Mouse (Mus musculus): ENCODE data around the gene Orc2. TPM values are rescaled to one million over a fixed set of nuclear protein-coding genes. Genes with fewer than 3 reads are reported as not detected.

The Orc2 gene
- polyA plus RNA-seq, 1 experiment from 2014 or later, result 38.1 TPM

DNA sequence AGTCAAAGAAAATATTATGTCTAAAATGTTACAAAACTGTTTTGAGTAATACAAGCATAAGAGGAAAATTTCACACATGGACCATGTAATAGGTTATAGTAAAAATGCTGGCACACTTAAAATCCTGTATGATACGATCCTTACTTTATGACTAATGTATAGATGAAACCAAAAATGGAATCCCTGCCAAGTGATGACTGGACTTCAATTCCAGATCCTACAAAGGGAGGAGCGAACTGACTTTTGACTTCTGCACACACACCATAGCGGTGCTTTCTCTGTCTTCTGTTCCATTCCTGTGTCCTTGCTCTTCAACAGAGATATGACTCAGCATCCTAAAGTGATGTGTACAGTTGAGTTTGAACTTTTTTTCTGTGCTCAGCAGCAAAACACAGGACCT, 44.3 kb downstream of the Orc2 start:
- no peaks in the 10 kb centered on the region for H3K9me3 ChIP-seq
- H3K4me2 ChIP-seq (replicated peaks), result no peak overlapping the region
- H3K9ac ChIP-seq, result no peak overlapping the region
- no peak for ATAC-seq (ENCODE audit: low FRiP score, low read depth)
- no peaks in the 10 kb centered on the region for H3K27me3 ChIP-seq (replicated peaks)
- no peak overlapping the region for H3K27ac ChIP-seq
- no peak overlapping the region for H3K4me3 ChIP-seq
- WGBS, result 94% methylated on average over 3 of the region's 3 CpGs
- no peaks in the 10 kb centered on the region for H3K4me1 ChIP-seq
- peaks cover 89% of the 10 kb centered on the region for H3K36me3 ChIP-seq

DNA sequence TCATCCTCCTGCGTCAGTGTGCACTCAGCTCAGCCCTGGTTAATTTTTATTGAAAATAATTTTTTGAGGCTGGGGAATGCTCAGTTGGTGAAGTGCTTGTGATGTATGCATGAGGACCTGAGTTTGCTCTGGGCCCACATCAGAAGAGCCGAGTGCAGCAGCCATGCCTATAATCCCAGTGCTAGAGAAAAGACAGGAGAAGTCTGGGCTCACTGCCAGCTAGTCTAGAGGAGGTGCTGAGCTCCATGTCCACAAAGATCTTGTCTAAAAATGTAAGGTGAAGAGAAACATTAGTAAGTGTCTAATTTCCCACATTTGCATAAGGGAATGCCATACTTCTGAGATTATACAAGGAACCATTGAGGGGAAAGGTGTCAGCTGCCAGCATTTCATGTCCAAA, 46.0 kb downstream of the Orc2 start:
- Histone ChIP-seq H3K4me2 (replicated peaks) (no peak overlapping the region), H3K9ac (no peak overlapping the region), H3K27ac (no peak overlapping the region), H3K36me3 (peaks cover 89% of the 10 kb centered on the region), H3K27me3 (replicated peaks) (no peaks in the 10 kb centered on the region), H3K4me1 (no peaks in the 10 kb centered on the region), H3K4me3 (no peak overlapping the region), H3K9me3 (no peaks in the 10 kb centered on the region)
- ATAC-seq (ENCODE audit: low FRiP score, low read depth), result no peak
- 90% methylated on average over 2 of the region's 2 CpGs for WGBS

DNA sequence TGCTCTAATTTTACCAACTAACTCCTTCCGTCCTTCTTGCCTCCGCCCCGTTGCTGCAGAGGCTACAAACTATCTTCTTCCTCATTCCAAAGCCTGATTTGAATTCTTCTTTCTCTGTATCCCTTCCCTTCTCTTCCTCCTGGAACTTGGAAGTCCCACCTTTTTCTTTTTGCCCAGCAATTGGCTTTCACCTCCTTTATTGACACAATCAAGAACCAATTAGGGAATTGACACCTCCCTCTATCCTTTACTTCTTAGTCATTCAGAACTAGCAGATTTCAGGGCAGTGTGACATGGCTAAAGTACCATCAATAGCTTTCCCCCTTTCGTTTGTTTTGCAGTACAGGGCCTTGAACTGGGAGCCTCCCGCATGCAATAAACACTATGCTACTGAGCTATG, 46.7 kb downstream of the Orc2 start:
- peaks cover 89% of the 10 kb centered on the region for H3K36me3 ChIP-seq
- ATAC-seq (ENCODE audit: low FRiP score, low read depth), result no peak
- WGBS, result 86% methylated on average over 5 of the region's 5 CpGs

DNA sequence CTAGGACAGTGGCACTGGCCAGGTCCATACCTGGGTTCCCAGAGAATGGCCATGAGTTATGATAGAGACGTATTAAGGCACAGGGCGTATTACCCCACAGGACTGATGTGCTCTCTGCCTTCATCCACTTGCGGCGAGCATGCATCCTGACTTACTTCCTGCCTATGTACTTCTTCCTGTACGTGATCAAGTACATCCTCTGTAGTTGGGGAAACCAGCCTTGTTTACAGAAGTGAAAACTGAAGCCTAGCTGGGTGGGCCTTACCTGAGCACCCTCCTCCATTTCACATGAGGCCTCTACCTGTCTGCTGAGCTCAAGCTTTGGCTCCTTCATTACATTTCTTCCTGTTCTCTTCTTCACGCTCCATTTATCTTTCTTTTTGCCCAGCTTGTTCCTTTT, 50.6 kb downstream of the Orc2 start:
- no peaks in the 10 kb centered on the region for H3K27me3 ChIP-seq (replicated peaks)
- 92% methylated on average over 6 of the region's 6 CpGs for WGBS
- no peak overlapping the region for H3K4me3 ChIP-seq
- no peak overlapping the region for H3K4me2 ChIP-seq (replicated peaks)
- no peak for ATAC-seq (ENCODE audit: low FRiP score, low read depth)
- no peaks in the 10 kb centered on the region for H3K4me1 ChIP-seq
- no peak overlapping the region for H3K9ac ChIP-seq
- no peak overlapping the region for H3K27ac ChIP-seq
- no peaks in the 10 kb centered on the region for H3K9me3 ChIP-seq
- peaks cover 85% of the 10 kb centered on the region for H3K36me3 ChIP-seq

More for the DNA sequence above, 46.7 kb downstream of the Orc2 start:
- Histone ChIP-seq H3K27me3 (replicated peaks) (no peaks in the 10 kb centered on the region), H3K27ac (no peak overlapping the region), H3K4me3 (no peak overlapping the region), H3K4me2 (replicated peaks) (no peak overlapping the region), H3K9ac (no peak overlapping the region), H3K4me1 (no peaks in the 10 kb centered on the region), H3K9me3 (no peaks in the 10 kb centered on the region)

DNA sequence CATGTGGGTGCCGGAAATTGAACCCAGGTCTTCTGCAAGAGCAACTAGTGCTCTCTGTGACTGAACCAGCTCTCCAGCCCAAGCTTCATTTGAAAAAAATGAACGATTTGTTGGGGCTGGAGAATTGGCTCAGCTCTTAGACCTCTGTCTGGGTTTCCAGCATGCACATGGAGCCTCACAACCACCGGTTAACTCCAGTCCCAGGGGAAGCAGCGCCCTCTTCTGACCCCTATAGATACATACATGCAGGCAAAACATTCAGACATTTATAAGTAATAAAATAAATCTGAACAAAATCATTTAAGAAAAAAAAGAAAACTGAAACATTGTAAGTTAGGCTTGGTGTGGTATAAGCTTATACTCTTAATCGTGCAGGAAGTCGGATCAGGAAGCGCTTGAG, 56.5 kb downstream of the Orc2 start:
- Histone ChIP-seq H3K4me1 (peaks cover 23% of the 10 kb centered on the region), H3K27me3 (replicated peaks) (no peaks in the 10 kb centered on the region), H3K9me3 (no peaks in the 10 kb centered on the region), H3K36me3 (peaks cover 43% of the 10 kb centered on the region), H3K9ac (no peak overlapping the region), H3K4me2 (replicated peaks) (no peak overlapping the region), H3K27ac (no peak overlapping the region), H3K4me3 (no peak overlapping the region)
- ATAC-seq (ENCODE audit: low FRiP score, low read depth), result no peak
- WGBS, result 92% methylated on average over 7 of the region's 7 CpGs

DNA sequence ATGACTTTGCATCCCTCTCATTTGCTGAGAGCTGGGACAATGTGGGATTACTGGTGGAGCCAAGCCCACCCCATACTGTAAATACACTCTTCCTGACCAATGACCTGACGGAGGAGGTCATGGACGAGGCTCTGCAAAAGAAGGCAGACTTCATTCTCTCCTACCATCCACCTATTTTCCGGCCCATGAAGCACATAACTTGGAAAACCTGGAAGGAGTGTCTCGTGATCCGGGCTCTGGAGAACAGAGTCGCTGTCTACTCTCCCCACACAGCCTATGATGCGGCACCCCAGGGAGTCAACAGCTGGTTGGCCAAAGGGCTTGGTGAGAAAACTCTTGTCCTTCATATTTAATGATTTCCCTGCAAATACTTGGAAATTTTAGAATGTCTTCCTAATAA, 57.1 kb downstream of the Orc2 start:
- H3K4me3 ChIP-seq, result no peak overlapping the region
- H3K9me3 ChIP-seq, result no peaks in the 10 kb centered on the region
- 96% methylated on average over 7 of the region's 7 CpGs for WGBS
- H3K36me3 ChIP-seq, result peaks cover 37% of the 10 kb centered on the region
- peaks cover 23% of the 10 kb centered on the region for H3K4me1 ChIP-seq
- no peak overlapping the region for H3K9ac ChIP-seq
- no peak overlapping the region for H3K27ac ChIP-seq
- no peaks in the 10 kb centered on the region for H3K27me3 ChIP-seq (replicated peaks)
- H3K4me2 ChIP-seq (replicated peaks), result no peak overlapping the region
- ATAC-seq (ENCODE audit: low FRiP score, low read depth), result no peak

DNA sequence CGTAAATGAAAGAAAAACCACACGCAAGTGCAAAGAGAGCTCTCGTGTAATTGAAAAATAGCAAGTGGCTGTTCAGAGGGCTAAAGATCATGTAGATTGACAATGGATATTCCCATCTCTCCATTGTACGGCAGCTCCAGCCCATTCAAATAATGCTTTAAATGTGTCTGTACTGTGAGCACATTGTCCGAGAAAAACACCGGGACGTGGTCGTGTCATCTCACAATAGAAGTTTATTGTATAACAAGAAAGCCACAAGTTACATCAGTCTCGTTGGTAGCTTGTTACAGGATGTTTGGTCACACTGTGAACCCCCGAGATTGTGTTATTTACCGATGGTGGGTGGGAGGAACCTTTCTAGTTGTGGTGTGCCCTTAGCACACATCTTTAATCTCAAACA, 59.0 kb downstream of the Orc2 start:
- Histone ChIP-seq H3K27me3 (replicated peaks) (no peaks in the 10 kb centered on the region), H3K9ac (peak overlapping the region; percentile 76), H3K4me1 (peaks cover 23% of the 10 kb centered on the region), H3K9me3 (no peaks in the 10 kb centered on the region), H3K27ac (peak overlapping the region; percentile 11; the same call in 1 of the 2 replicates), H3K36me3 (peaks cover 31% of the 10 kb centered on the region), H3K4me2 (replicated peaks) (peak overlapping the region; percentile 76), H3K4me3 (peak overlapping the region; percentile 60)
- peak; percentile 11; the same call in 1 of the 2 replicates for ATAC-seq (ENCODE audit: low FRiP score, low read depth)
- WGBS, result 9% methylated on average over 11 of the region's 11 CpGs

DNA sequence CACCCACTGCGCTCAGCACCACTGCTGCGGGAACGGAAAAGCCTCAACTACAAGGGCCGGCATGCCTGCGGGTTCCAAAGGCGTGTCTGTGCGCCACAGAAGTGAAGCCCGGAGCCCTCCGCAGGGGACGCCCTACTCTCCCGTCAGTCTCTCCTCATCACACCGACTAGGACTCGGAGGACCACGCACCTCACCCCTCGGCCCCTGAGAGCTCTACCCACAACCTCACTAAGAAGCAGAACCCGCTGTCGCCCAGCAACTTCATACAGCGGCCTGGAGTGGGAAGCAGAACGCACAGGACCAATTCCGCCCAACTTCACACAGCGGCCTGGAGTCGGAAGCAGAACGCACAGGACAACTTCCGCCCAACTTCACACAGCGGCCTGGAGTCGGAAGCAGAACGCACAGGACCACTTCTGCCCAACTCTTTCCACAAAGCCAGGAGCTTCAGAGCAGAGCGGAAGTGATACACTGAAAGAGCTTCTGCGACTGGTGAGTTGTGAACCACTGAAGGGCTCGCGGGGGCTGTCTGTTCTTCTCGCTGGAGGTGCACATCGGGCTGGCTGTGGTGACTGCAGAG, 59.7 kb downstream of the Orc2 start, which contains the start of the genes Nif3l1 and Ppil3:
Nif3l1 (plus strand) TSS at position 9 of the 580 bp plus-strand sequence.
Ppil3 (minus strand) TSS at position 344 of the 580 bp plus-strand sequence.
- Histone ChIP-seq H3K9ac (peak within 1 kb of the TSS; percentile 76), H3K36me3 (peaks cover 30% of the 10 kb centered on the region), H3K4me2 (replicated peaks) (peak within 1 kb of the TSS; percentile 76), H3K4me3 (peak within 1 kb of the TSS; percentile 60), H3K4me1 (peaks cover 23% of the 10 kb centered on the region), H3K27me3 (replicated peaks) (no peaks in the 10 kb centered on the region), H3K9me3 (no peaks in the 10 kb centered on the region), H3K27ac (peak within 1 kb of the TSS; percentile 65)
- ATAC-seq (ENCODE audit: low FRiP score, low read depth), result peak; percentile 97
- under 1% methylated on average over 33 of the region's 33 CpGs for WGBS

DNA sequence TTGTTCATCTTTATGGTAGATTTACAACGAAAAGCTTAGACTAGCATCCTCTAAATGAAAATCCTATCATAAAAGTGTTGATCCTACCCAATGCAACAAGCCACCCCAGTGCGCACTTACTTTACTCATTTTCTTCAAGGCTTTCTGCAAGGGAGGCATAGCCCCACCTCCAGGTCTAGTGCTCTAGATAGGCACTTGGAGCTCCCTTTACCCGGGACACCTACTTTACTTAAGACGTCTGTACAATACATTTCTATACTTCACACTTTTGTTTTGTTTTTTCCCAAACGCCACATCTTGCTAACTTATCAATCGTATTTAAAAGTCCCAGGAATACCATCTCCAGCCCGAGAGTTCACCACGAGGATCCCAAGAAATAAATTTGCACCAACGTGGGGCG, 60.2 kb downstream of the Orc2 start:
- Histone ChIP-seq H3K36me3 (peaks cover 34% of the 10 kb centered on the region), H3K4me2 (replicated peaks) (peak overlapping the region; percentile 76), H3K9ac (peak overlapping the region; percentile 76), H3K27ac (peak overlapping the region; percentile 65; the same call in 1 of the 2 replicates), H3K4me1 (peaks cover 23% of the 10 kb centered on the region), H3K27me3 (replicated peaks) (no peaks in the 10 kb centered on the region), H3K4me3 (peak overlapping the region; percentile 60), H3K9me3 (no peaks in the 10 kb centered on the region)
- 0 out of 2 replicates have a peak, but pooled peaks have one; percentile 33 for ATAC-seq (ENCODE audit: low FRiP score, low read depth)
- WGBS, result 11% methylated on average over 10 of the region's 10 CpGs

DNA sequence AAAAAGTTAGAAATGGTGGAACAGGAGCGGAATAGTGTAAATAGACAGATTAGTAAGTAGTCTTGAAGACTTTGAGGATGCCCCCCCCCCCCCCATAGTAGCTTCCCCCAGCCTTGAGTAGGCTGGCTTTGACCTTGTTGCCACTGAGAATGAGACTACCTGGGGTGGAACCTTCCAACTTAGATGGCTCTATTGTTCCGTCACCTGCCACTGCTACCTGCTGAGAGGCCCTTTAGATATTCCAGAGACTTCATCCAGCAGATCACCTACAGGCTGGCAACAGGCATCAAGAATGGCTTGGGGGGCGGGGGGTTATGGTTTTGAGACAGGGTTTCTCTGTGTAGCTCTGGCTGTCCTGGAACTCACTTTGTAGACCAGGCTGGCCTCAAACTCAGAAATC, 80.4 kb downstream of the Orc2 start:
- no peak overlapping the region for H3K9ac ChIP-seq
- ATAC-seq (ENCODE audit: low FRiP score, low read depth), result no peak
- H3K4me1 ChIP-seq, result peaks cover 16% of the 10 kb centered on the region
- H3K36me3 ChIP-seq, result peaks cover 13% of the 10 kb centered on the region
- no peaks in the 10 kb centered on the region for H3K9me3 ChIP-seq
- 94% methylated on average over 3 of the region's 3 CpGs for WGBS
- no peak overlapping the region for H3K4me2 ChIP-seq (replicated peaks)
- no peak overlapping the region for H3K27ac ChIP-seq
- no peaks in the 10 kb centered on the region for H3K27me3 ChIP-seq (replicated peaks)
- H3K4me3 ChIP-seq, result no peak overlapping the region

DNA sequence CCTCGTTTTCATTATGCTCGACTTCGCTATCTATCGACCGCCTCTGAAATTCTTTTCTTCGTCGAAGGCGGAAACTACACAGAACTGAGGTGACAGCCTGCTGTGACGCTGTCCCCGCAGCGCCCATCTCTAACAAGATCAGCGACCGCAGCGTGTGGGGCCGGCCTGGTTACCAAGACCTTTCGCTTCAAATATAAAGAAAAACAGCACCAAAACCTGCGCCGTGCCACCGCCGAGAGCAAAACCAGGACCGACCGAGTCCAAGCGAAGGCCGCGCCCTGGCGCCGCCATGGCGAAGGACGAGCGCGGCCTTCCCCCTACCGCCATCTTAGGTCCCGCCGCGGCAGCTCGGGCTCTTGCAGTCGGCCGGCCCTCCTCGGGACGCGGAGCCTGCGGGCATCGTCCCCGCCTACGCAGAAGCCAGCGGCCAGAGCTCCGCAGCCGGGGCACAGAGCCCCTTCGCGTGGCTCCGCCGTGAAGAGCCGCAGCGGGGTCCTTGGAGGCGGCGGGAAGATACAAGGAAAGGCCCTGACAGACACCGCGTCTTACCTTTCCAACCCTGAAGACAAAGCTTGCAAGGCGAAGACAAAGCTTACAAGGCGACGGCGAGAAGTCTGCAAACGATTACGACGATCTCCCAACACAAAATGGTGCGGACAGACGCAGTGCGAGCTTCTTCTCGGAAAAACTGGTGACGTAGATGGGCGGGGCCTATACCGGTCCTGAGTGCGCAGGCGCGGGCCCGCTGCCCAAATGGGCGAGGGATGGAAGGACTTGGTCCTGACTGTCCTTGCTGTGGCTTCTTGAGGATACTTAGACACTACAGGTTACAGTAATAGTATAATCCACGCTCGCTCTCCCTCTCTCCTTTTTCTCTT, 81.3 kb downstream of the Orc2 start, which contains the start of gene Clk1:
Clk1 (minus strand) TSS at position 696 of the 878 bp plus-strand sequence.
- peaks cover 16% of the 10 kb centered on the region for H3K4me1 ChIP-seq
- no peaks in the 10 kb centered on the region for H3K27me3 ChIP-seq (replicated peaks)
- H3K9ac ChIP-seq, result peak within 1 kb of the TSS; percentile 99
- H3K27ac ChIP-seq, result peak within 1 kb of the TSS; percentile 95
- H3K4me2 ChIP-seq (replicated peaks), result peak within 1 kb of the TSS; percentile 72
- peak within 1 kb of the TSS; percentile 99 for H3K4me3 ChIP-seq
- H3K36me3 ChIP-seq, result peaks cover 21% of the 10 kb centered on the region
- no peaks in the 10 kb centered on the region for H3K9me3 ChIP-seq
- ATAC-seq (ENCODE audit: low FRiP score, low read depth), result peak; percentile 93
- WGBS, result under 1% methylated on average over 79 of the region's 79 CpGs

DNA sequence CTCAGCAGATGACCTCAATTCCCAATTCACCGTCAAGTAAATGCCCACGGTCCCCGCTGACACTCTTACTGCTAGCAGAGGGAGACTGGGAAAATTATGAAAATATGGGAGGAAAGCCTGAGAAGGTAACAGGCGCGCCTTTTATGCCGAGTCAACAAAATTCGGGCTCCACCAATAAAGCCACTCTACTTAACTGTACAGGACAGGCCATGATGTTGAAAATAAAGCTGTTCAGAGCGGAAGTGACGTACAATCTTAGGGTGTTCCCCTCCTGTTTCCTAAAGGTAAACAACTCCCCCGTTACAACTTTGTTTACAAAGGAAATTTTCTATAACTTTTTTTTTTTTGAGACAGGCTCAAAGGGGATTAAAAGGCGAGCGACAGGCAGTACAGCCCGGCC, 82.0 kb downstream of the Orc2 start:
- 0 out of 2 replicates have a peak, but pooled peaks have one; percentile 45 for ATAC-seq (ENCODE audit: low FRiP score, low read depth)
- Histone ChIP-seq H3K27ac (0 out of 2 replicates have a peak overlapping the region, but pooled peaks have one; percentile 95), H3K36me3 (peaks cover 29% of the 10 kb centered on the region), H3K9ac (peak overlapping the region; percentile 99), H3K27me3 (replicated peaks) (no peaks in the 10 kb centered on the region), H3K4me2 (replicated peaks) (peak overlapping the region; percentile 72), H3K4me3 (peak overlapping the region; percentile 99), H3K9me3 (no peaks in the 10 kb centered on the region), H3K4me1 (peaks cover 16% of the 10 kb centered on the region)
- WGBS, result 15% methylated on average over 13 of the region's 13 CpGs
